Mouse (Mus musculus): ENCODE results near the gene L3mbtl3. TPM values are rescaled to one million over a fixed set of nuclear protein-coding genes. Genes with fewer than 3 reads are reported as not detected.

The L3mbtl3 gene
- total and polyA plus RNA-seq, 3 experiments: 1.9 to 8.6 (median 7.3) TPM

- no peak for DNase-seq
- no peak overlapping the region for H3K27ac ChIP-seq
- no peak overlapping the region for H3K9ac ChIP-seq (ENCODE audit: low read depth, low read length)
- H3K36me3 ChIP-seq (ENCODE audit: control insufficient read depth, insufficient read depth, low read length): no peaks in the 10 kb centered on the region
- no peaks in the 10 kb centered on the region for H3K4me1 ChIP-seq (ENCODE audit: control insufficient read depth, insufficient read depth, low read length)
- no peak overlapping the region for H3K4me3 ChIP-seq
- TF ChIP-seq CTCF (IDR thresholded peaks at IDR 0.05) (no peak), POLR2A (IDR thresholded peaks at IDR 0.05; ENCODE audit: insufficient read depth, low read depth, low read length) (no peak), EP300 (IDR thresholded peaks at IDR 0.05; ENCODE audit: insufficient read depth, low read depth, low read length) (no peak)
- intact Hi-C loops (cut with DNase I): no loop called here
- H3K27me3 ChIP-seq (ENCODE audit: control insufficient read depth, insufficient read depth, low read length): no peaks in the 10 kb centered on the region
- WGBS: 69% methylated on average over 4 of the region's 4 CpGs
- H3K79me2 ChIP-seq (replicated peaks; ENCODE audit: control insufficient read depth, insufficient read depth, low read length): no peaks in the 10 kb centered on the region
Observed at GRCm38 (mm10) chr10:26320679-26321078, 55.1 kb downstream of the L3mbtl3 start.

GRCm38 (mm10) chr10:26314327-26314726, 61.4 kb downstream of the L3mbtl3 start:
- Histone ChIP-seq H3K27me3 (ENCODE audit: control insufficient read depth, insufficient read depth, low read length) (no peaks in the 10 kb centered on the region), H3K27ac (no peak overlapping the region), H3K36me3 (ENCODE audit: control insufficient read depth, insufficient read depth, low read length) (no peaks in the 10 kb centered on the region), H3K4me1 (ENCODE audit: control insufficient read depth, insufficient read depth, low read length) (no peaks in the 10 kb centered on the region), H3K4me3 (no peak overlapping the region), H3K79me2 (replicated peaks; ENCODE audit: control insufficient read depth, insufficient read depth, low read length) (no peaks in the 10 kb centered on the region), H3K9ac (ENCODE audit: low read depth, low read length) (no peak overlapping the region)
- no peak for DNase-seq
- no peak for TF ChIP-seq EP300 (IDR thresholded peaks at IDR 0.05; ENCODE audit: insufficient read depth, low read depth, low read length)
- TF ChIP-seq POLR2A (IDR thresholded peaks at IDR 0.05; ENCODE audit: insufficient read depth, low read depth, low read length): no peak
- TF ChIP-seq CTCF (IDR thresholded peaks at IDR 0.05): no peak
- intact Hi-C loops (cut with DNase I): no loop called here
- 93% methylated on average over 15 of the region's 15 CpGs for WGBS

DNA sequence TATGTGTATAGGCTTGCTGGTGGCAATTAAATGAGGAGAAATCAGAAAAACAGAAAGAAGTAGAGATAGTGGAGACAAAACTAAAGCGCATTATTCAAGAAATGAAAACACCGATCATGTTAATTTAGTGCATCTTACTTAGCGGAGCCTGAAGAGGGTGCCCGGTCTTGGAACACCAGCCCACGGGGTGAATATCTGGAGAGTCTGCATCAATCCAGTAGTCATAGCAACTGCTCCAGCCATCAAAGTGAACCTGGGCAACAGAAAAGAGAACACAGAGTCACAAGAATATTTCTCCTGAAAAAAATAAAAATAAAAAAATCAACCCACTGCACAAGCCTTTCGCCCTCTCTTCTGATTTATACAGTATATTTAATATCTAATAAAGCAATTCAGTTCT, 72.3 kb downstream of the L3mbtl3 start:
- Histone ChIP-seq H3K79me2 (replicated peaks; ENCODE audit: control insufficient read depth, insufficient read depth, low read length) (no peaks in the 10 kb centered on the region), H3K27me3 (ENCODE audit: control insufficient read depth, insufficient read depth, low read length) (no peaks in the 10 kb centered on the region), H3K4me3 (no peak overlapping the region), H3K36me3 (ENCODE audit: control insufficient read depth, insufficient read depth, low read length) (no peaks in the 10 kb centered on the region), H3K9ac (ENCODE audit: low read depth, low read length) (no peak overlapping the region), H3K27ac (no peak overlapping the region), H3K4me1 (ENCODE audit: control insufficient read depth, insufficient read depth, low read length) (no peaks in the 10 kb centered on the region)
- DNase-seq: no peak
- TF ChIP-seq POLR2A (IDR thresholded peaks at IDR 0.05; ENCODE audit: insufficient read depth, low read depth, low read length) (no peak), EP300 (IDR thresholded peaks at IDR 0.05; ENCODE audit: insufficient read depth, low read depth, low read length) (no peak), CTCF (IDR thresholded peaks at IDR 0.05) (no peak)
- WGBS: 97% methylated on average over 6 of the region's 6 CpGs
- intact Hi-C loops (cut with DNase I): no loop called here

- Histone ChIP-seq H3K4me1 (ENCODE audit: control insufficient read depth, insufficient read depth, low read length) (no peaks in the 10 kb centered on the region), H3K9ac (ENCODE audit: low read depth, low read length) (no peak overlapping the region), H3K4me3 (no peak overlapping the region), H3K79me2 (replicated peaks; ENCODE audit: control insufficient read depth, insufficient read depth, low read length) (no peaks in the 10 kb centered on the region), H3K27me3 (ENCODE audit: control insufficient read depth, insufficient read depth, low read length) (no peaks in the 10 kb centered on the region), H3K27ac (no peak overlapping the region), H3K36me3 (ENCODE audit: control insufficient read depth, insufficient read depth, low read length) (no peaks in the 10 kb centered on the region)
- no peak for DNase-seq
- intact Hi-C loops (cut with DNase I): no loop called here
- no peak for TF ChIP-seq EP300 (IDR thresholded peaks at IDR 0.05; ENCODE audit: insufficient read depth, low read depth, low read length)
- TF ChIP-seq POLR2A (IDR thresholded peaks at IDR 0.05; ENCODE audit: insufficient read depth, low read depth, low read length): no peak
- TF ChIP-seq CTCF (IDR thresholded peaks at IDR 0.05): no peak
- WGBS: 94% methylated on average over 4 of the region's 4 CpGs
Observed at GRCm38 (mm10) chr10:26302336-26302735, 73.4 kb downstream of the L3mbtl3 start.

DNA sequence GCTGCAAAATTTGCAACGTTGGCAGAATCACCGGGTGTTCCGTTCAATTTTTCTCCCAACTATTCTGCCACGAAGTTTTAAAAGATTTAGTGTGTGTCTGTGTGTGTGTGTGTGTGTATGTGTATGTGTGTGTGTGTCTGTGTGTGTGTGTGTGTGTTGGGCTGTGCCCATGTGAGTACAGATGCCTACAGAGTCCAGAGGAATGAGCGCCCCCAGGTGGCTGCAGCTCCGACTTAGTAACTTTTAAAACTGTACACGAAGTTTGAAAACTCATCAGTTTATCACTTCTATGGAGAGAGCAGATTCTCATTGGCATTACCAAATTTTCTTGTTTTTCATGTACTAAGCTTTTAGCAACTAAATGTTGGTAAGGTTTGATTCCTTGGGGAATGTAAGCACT, 78.1 kb downstream of the L3mbtl3 start:
- H3K36me3 ChIP-seq (ENCODE audit: control insufficient read depth, insufficient read depth, low read length): no peaks in the 10 kb centered on the region
- no peak overlapping the region for H3K9ac ChIP-seq (ENCODE audit: low read depth, low read length)
- no peak overlapping the region for H3K27ac ChIP-seq
- H3K79me2 ChIP-seq (replicated peaks; ENCODE audit: control insufficient read depth, insufficient read depth, low read length): no peaks in the 10 kb centered on the region
- no peaks in the 10 kb centered on the region for H3K4me1 ChIP-seq (ENCODE audit: control insufficient read depth, insufficient read depth, low read length)
- H3K4me3 ChIP-seq: no peak overlapping the region
- DNase-seq: no peak
- intact Hi-C loops (cut with DNase I): no loop called here
- no peaks in the 10 kb centered on the region for H3K27me3 ChIP-seq (ENCODE audit: control insufficient read depth, insufficient read depth, low read length)
- TF ChIP-seq POLR2A (IDR thresholded peaks at IDR 0.05; ENCODE audit: insufficient read depth, low read depth, low read length) (no peak), CTCF (IDR thresholded peaks at IDR 0.05) (no peak)
- 73% methylated on average over 7 of the region's 7 CpGs for WGBS

DNA sequence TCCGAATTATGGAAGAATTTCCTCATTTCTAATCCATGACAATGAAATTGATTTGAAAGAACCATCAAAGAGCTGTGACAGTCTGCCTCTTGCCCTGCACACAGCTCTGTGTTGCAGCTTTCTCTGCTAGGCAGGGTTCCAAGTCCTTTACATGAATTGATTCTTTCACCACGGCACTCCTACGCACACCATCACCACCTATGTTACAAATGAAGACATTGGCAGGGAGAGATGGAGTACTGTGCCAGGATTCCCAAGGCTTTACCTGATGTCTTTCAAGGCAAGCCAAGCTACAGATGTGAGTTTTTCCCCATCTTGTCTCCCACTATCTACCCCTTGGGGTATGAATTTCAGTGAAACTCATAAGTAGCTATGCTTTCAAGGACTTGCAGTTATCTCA, 78.6 kb downstream of the L3mbtl3 start:
- intact Hi-C loops (cut with DNase I): no loop called here
- H3K79me2 ChIP-seq (replicated peaks; ENCODE audit: control insufficient read depth, insufficient read depth, low read length): no peaks in the 10 kb centered on the region
- H3K27ac ChIP-seq: no peak overlapping the region
- H3K4me1 ChIP-seq (ENCODE audit: control insufficient read depth, insufficient read depth, low read length): no peaks in the 10 kb centered on the region
- H3K27me3 ChIP-seq (ENCODE audit: control insufficient read depth, insufficient read depth, low read length): no peaks in the 10 kb centered on the region
- no peak overlapping the region for H3K9ac ChIP-seq (ENCODE audit: low read depth, low read length)
- no peaks in the 10 kb centered on the region for H3K36me3 ChIP-seq (ENCODE audit: control insufficient read depth, insufficient read depth, low read length)
- no peak overlapping the region for H3K4me3 ChIP-seq
- WGBS: 70% methylated on average over 3 of the region's 3 CpGs
- TF ChIP-seq CTCF (IDR thresholded peaks at IDR 0.05): no peak
- TF ChIP-seq EP300 (IDR thresholded peaks at IDR 0.05; ENCODE audit: insufficient read depth, low read depth, low read length): no peak
- no peak for TF ChIP-seq POLR2A (IDR thresholded peaks at IDR 0.05; ENCODE audit: insufficient read depth, low read depth, low read length)
- no peak for DNase-seq

All from heart, adult 2 months (tissue).